Mouse (Mus musculus): ENCODE measurements around the gene Numb.

The Numb gene

DNA sequence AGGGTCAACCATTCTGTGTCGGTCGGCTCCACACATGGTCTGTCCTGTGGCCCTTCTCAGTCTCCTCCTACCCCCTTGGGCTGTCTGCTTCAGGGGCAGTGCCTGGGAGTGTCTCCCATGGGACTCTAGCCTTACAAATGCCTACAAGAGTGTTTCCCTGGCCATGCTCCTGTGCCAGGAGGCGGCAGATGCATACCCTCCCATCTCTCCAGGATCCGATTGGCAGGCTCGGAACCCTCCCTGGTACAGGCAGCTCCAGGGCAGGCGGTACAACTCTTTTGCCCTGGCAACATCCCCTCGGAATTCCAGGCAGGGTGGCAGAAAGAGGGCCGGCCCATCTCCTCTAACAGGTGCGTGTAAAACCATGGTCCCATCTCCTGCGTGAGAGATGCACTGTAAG is 139.1 kb downstream of the Numb start:
- DNase-seq (ENCODE audit: low read depth, low spot score) = no peak

DNA sequence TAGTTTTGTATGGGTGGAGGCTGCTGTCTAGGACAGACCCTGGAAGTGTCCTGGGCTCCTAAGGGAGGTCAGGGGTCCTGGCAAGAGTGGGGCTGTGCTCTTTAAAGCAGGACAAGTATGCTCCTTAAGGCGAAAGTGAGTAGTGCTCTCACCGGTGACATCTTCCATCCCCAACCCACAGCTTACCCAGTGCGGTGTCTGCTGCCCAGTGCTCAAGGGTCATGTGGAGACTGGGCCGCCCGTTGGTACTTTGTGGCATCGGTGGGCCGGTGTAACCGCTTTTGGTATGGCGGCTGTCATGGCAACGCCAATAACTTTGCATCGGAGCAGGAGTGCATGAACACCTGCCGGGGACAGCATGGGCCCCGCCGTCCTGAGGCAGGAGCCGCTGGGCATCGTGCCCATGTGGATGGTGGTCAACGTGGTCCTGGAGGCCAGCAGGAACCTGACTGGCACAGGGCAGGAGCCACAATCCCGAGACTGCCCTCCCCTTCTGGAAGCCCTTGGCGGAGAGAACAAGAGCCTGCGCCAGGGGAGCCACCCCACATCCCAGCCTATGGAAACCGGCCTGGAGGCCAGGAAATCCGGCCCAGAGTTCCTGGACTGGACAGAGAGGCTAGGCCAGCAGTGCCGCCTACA is 140.0 kb downstream of the Numb start:
- no peak for DNase-seq (ENCODE audit: low read depth, low spot score)

- no peak for DNase-seq (ENCODE audit: low read depth, low spot score)
Observed at GRCm38 (mm10) chr12:83781204-83781603, 140.5 kb downstream of the Numb start.

- no peak for DNase-seq (ENCODE audit: low read depth, low spot score)
Observed at GRCm38 (mm10) chr12:83780181-83780580, 141.6 kb downstream of the Numb start.

DNA sequence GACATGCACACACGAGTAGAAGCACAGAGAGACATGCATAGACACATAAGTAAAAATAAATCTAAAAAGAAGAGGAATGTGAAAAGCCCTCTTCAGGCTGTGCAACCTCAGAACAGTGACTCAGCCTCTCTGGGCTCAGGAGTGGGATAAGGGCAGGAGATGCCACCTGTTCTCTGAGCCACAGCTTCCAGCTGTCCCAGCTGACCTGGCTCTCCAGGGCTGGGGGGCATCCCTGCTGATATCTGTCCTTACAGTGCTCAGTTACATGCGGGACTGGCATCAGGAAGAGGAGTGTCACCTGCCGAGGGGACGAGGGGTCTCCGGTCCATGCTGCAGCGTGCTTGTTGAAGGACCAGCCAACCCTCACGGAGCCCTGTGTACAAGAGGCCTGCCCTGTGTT is 145.0 kb downstream of the Numb start:
- DNase-seq (ENCODE audit: low read depth, low spot score) = no peak

GRCm38 (mm10) chr12:83775621-83776020 is 146.1 kb downstream of the Numb start:
- DNase-seq (ENCODE audit: low read depth, low spot score) = no peak

DNA sequence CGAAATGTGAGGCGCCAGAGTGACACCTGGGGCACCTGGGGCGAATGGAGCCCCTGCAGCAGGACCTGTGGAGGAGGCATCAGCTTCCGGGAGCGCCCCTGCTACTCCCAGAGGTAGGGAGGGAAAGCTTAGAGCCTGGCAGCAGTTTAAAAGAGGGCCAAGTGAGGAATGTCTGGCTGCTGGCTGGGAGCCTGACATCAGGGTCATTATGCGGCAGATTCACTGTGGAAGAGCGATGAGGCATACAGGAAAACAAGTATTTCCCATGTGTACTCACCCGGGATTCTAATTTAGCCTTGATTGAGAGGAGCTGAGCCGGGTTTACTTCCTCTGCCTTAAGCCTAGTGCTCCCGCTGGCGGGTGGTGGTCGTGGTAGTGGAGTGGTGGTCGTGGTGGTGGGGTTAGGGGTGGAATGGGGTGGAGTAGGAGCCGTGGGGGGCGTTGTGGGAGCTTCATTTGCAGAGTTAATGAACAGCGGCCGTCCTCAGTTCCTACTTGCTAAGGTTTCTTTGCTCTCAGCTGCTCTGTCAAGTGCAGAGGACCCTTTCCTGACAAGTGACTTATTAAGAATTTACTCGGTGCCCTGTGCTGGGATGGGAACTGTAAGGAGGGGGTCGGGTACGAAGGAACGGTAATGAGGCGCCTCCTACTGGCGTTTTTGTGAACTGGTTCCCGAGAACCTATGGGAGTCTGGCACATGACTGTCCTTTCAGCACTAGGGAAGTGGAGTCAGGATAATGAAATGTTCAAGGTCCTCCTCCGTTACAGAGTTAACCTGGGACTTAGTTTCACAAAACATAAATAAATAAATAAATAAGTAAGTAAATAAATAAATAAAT is 151.1 kb downstream of the Numb start:
- DNase-seq (ENCODE audit: low read depth, low spot score) = peak; percentile 79

- DNase-seq (ENCODE audit: low read depth, low spot score) = no peak
Observed at GRCm38 (mm10) chr12:83768235-83768899, 153.4 kb downstream of the Numb start.

- DNase-seq (ENCODE audit: low read depth, low spot score) = no peak
Observed at GRCm38 (mm10) chr12:83767833-83768232, 153.9 kb downstream of the Numb start.

GRCm38 (mm10) chr12:83765965-83766603 is 155.7 kb downstream of the Numb start:
- no peak for DNase-seq (ENCODE audit: low read depth, low spot score)

GRCm38 (mm10) chr12:83764519-83764918 is 157.2 kb downstream of the Numb start:
- DNase-seq (ENCODE audit: low read depth, low spot score) = no peak

- peak; percentile 24 for DNase-seq (ENCODE audit: low read depth, low spot score)
Observed at GRCm38 (mm10) chr12:83764044-83764365, 157.7 kb downstream of the Numb start.

GRCm38 (mm10) chr12:83763311-83764043 is 158.3 kb downstream of the Numb start, which contains the start of gene Papln:
Gene Papln (plus strand): TSS chr12:83763634.
- no peak for DNase-seq (ENCODE audit: low read depth, low spot score)

- DNase-seq (ENCODE audit: low read depth, low spot score) = no peak
Observed at GRCm38 (mm10) chr12:83762706-83763105, 159.0 kb downstream of the Numb start.

- no peak for DNase-seq (ENCODE audit: low read depth, low spot score)
Observed at GRCm38 (mm10) chr12:83760201-83760600, 161.5 kb downstream of the Numb start.

- DNase-seq (ENCODE audit: low read depth, low spot score) = peak; percentile 66
Observed at GRCm38 (mm10) chr12:83758735-83759134, 163.0 kb downstream of the Numb start.

GRCm38 (mm10) chr12:83752495-83752894 is 169.2 kb downstream of the Numb start:
- DNase-seq (ENCODE audit: low read depth, low spot score) = no peak

DNA sequence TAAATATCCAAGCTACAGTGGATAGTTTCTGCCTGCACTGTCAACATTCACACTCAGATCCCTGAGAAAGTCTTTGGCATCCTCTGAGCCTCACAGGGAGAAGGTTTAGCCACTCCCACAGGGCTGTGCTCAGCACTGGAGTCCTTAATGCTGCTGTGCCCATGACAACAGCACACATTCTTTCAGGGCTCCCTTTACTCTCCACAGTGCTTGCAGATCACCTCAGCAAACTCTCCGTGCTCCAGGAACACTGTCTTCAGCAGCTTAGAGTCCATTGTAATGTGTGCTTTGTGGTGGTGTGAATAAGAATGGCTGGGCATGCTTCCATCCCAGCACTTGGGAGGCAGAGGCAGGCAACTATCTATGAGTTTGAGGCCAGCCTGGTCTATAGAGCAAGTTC is 172.5 kb downstream of the Numb start:
- peak; percentile 58 for DNase-seq (ENCODE audit: low read depth, low spot score)

Data from ES-CJ7 (cell line).